ENCODE assay signal across 21 mouse cellular contexts in the genomic region with DNA sequence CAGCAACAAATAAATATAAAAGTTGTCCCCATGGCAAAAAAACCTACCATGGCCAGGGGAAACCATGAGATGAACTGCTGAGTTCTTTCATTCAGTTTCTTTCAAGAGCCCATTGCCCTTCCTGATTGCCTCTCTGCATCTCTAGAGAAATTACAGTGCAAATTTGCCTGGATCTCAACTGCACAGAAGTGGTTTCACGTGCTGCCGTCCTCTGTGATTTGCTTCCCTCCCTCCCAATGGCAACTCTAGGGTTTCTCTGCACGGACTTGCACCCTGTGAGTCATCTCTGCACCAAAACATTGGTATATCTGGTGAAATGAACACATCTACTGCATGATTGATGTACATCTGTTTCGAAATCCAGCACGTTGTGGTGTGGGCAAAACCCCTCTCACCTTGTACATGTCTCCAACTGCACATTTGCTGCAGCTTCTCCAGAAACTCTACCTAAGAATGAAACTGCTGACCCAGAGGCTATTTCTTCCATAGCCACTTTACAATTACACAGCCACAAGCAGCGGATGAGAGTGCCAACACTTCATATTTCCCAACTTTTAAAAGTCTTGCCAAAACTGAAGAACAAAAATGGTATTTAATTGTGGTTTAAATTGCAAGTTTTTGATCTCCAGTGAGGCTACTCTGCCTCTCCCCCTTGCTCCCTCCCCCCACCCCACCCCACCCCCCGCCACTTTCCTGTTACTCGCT.
A peak's percentile ranks its signal among the peaks of the same experiment; 100 is the strongest.
DNase-seq lines count a peak whose midpoint lies in the region; TF ChIP-seq lines count a peak whose summit lies in the region.
"Had no signal": no experiment of that assay in that cellular context is flagged by ENCODE, and none has a peak within 500 bp of the region (broad histone marks: within the 10 kb centered on the region; RNA-seq: fewer than 3 reads in every experiment).

No protein-coding gene starts in this region.

- WGBS in lung, adult 2 months, result 48% methylated on average over 8 of the region's 8 CpGs

- DNase-seq in 3T3-L1 (ENCODE audit: low read depth, low spot score), result peak; percentile 74
- DNase-seq in Muller cell, postnatal 12 days (ENCODE audit: inconsistent ontology term), result peak; percentile 45
- peak; percentile 27 for DNase-seq in lung, adult 2 months
- peak; percentile 64 for DNase-seq in lung, postnatal 36 days
- no peak for DNase-seq in retina, postnatal 1 day
- no peak for DNase-seq in gastrocnemius, postnatal 10 days
- no peak for DNase-seq in natural killer cell, adult 2 months (ENCODE audit: low spot score in 2 of 2)
- no peak for DNase-seq in adrenal gland, postnatal 4 days (ENCODE audit: low spot score in 2 of 2)
- DNase-seq: cerebellum, adult 9-11 months; embryo, embryonic 11 days; heart, adult 11 months; right cerebral cortex, adult 18-20 months; thymus, postnatal 14 days had no signal

- TF ChIP-seq POLR2A in lung, adult 2 months (IDR thresholded peaks at IDR 0.05; ENCODE audit: borderline replicate concordance, extremely low read depth, low read depth, low read length), result no peak

- H3K4me3 ChIP-seq in lung, adult 2 months (replicated peaks; ENCODE audit: extremely low read depth, low read depth, low read length), result no peak overlapping the region
- H3K4me3 ChIP-seq: embryonic facial prominence, embryonic 15.5 days; forebrain, embryonic 15.5 days; heart, embryonic 15.5 days; hindbrain, embryonic 12.5 days; intestine, embryonic 15.5 days; kidney, embryonic 15.5 days; liver, embryonic 15.5 days; midbrain, embryonic 12.5 days had no signal

- TF ChIP-seq CTCF in lung, adult 2 months (IDR thresholded peaks at IDR 0.05; ENCODE audit: insufficient read depth, low read length), result no peak

- no peaks in the 10 kb centered on the region; the same call in 1 of the 2 replicates for H3K4me1 ChIP-seq in lung, adult 2 months (ENCODE audit: control insufficient read depth, insufficient read depth, low read length)
- H3K4me1 ChIP-seq: forebrain, embryonic 15.5 days; hindbrain, embryonic 12.5 days; intestine, embryonic 15.5 days; kidney, embryonic 15.5 days; liver, embryonic 15.5 days; midbrain, embryonic 12.5 days had no signal

Comparison
In these comparisons a context has a peak if more than half of its experiments do, and no peak if none do; other contexts are left out.
1. DNase-seq: peak in 3T3-L1 (single experiment), Muller cell, postnatal 12 days (single experiment), lung, adult 2 months (single experiment) and lung, postnatal 36 days (single experiment); none in retina, postnatal 1 day (single experiment), gastrocnemius, postnatal 10 days (single experiment), natural killer cell, adult 2 months (0 of 2) and adrenal gland, postnatal 4 days (0 of 2).